8 mouse cellular contexts compared by ENCODE assay signal in the genomic region with DNA sequence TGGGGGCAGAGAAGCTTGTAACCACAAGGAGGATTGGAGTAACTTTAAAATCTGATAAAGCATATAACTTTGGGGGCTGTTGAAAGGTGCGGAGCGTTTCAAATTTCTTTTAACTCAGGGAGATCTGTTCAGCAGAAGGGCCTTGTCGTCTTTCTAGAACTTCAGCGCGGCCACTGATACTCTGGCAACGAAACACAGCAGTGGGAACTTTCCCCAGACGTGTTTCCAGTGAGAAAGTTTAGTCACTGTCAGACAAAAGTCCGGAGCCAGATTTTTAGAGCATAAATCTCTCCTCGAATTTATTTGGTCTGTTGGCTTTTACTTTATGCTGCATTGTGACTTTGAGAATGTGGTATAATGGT.
DNase-seq lines count a peak whose midpoint lies in the region; ATAC-seq lines count a peak whose summit lies in the region.

No protein-coding gene starts in this region.

- no peaks in the 10 kb centered on the region for H3K36me3 ChIP-seq in heart, embryonic 14.5 days (ENCODE audit: control insufficient read depth, insufficient read depth, low read length)
- H3K36me3 ChIP-seq in embryonic facial prominence, embryonic 11.5 days (replicated peaks; ENCODE audit: control insufficient read depth, insufficient read depth, low read depth, low read length), result no peaks in the 10 kb centered on the region
- no peaks in the 10 kb centered on the region for H3K36me3 ChIP-seq in hindbrain, embryonic 11.5 days (ENCODE audit: control insufficient read depth, insufficient read depth, low read length)
- no peaks in the 10 kb centered on the region for H3K36me3 ChIP-seq in midbrain, embryonic 10.5 days

- no peak for ATAC-seq in heart, embryonic 14.5 days (ENCODE audit: insufficient number of reproducible peaks, insufficient read depth, low FRiP score, low read depth)
- ATAC-seq in embryonic facial prominence, embryonic 11.5 days (replicated peaks; ENCODE audit: insufficient number of reproducible peaks, low FRiP score, low TSS enrichment, low read depth), result no peak
- no peak; the same call in 1 of the 2 replicates for ATAC-seq in hindbrain, embryonic 11.5 days (ENCODE audit: low FRiP score)

- H3K9ac ChIP-seq in heart, embryonic 14.5 days (ENCODE audit: low read length), result peak overlapping the region; percentile 58
- H3K9ac ChIP-seq in embryonic facial prominence, embryonic 11.5 days (replicated peaks; ENCODE audit: low read length), result no peak overlapping the region; the same call in 1 of the 2 replicates
- peak overlapping the region; percentile 21; the same call in 1 of the 2 replicates for H3K9ac ChIP-seq in hindbrain, embryonic 11.5 days (ENCODE audit: low read depth, low read length)

- H3K4me2 ChIP-seq in heart, embryonic 14.5 days (ENCODE audit: low read length), result peak overlapping the region; percentile 83
- peak overlapping the region; percentile 36 for H3K4me2 ChIP-seq in embryonic facial prominence, embryonic 11.5 days (ENCODE audit: low read depth, low read length)
- peak overlapping the region; percentile 37 for H3K4me2 ChIP-seq in hindbrain, embryonic 11.5 days (replicated peaks; ENCODE audit: low read depth, low read length)

- no peaks in the 10 kb centered on the region for H3K9me3 ChIP-seq in heart, embryonic 14.5 days (ENCODE audit: control insufficient read depth, low read length)
- H3K9me3 ChIP-seq in embryonic facial prominence, embryonic 11.5 days (replicated peaks; ENCODE audit: control insufficient read depth, low read length), result no peaks in the 10 kb centered on the region
- H3K9me3 ChIP-seq in hindbrain, embryonic 11.5 days (ENCODE audit: control insufficient read depth, low read length), result no peaks in the 10 kb centered on the region
- H3K9me3 ChIP-seq in midbrain, embryonic 10.5 days (replicated peaks), result no peaks in the 10 kb centered on the region

- 14% methylated on average over 9 of the region's 9 CpGs for WGBS in heart, embryonic 14.5 days
- WGBS in embryonic facial prominence, embryonic 11.5 days, result 10% methylated on average over 9 of the region's 9 CpGs
- 7% methylated on average over 9 of the region's 9 CpGs for WGBS in hindbrain, embryonic 11.5 days
- WGBS in midbrain, embryonic 10.5 days, result 9% methylated on average over 9 of the region's 9 CpGs

- no peaks in the 10 kb centered on the region for H3K27me3 ChIP-seq in heart, embryonic 14.5 days (ENCODE audit: control insufficient read depth, insufficient read depth, low read length)
- no peaks in the 10 kb centered on the region for H3K27me3 ChIP-seq in embryonic facial prominence, embryonic 11.5 days (ENCODE audit: control insufficient read depth, insufficient read depth, low read length)
- H3K27me3 ChIP-seq in hindbrain, embryonic 11.5 days (ENCODE audit: control insufficient read depth, insufficient read depth, low read length), result no peaks in the 10 kb centered on the region
- H3K27me3 ChIP-seq in midbrain, embryonic 10.5 days (ENCODE audit: low read depth, poor library complexity, severe bottlenecking), result no peaks in the 10 kb centered on the region

- H3K27ac ChIP-seq in heart, embryonic 14.5 days (replicated peaks in 1 of 2; ENCODE audit: control insufficient read depth in 1 of 2, insufficient read depth in 1 of 2, low read depth in 2 of 2, low read length in 2 of 2), result no peak overlapping the region
- H3K27ac ChIP-seq in embryonic facial prominence, embryonic 11.5 days (replicated peaks; ENCODE audit: low read depth, low read length), result no peak overlapping the region
- H3K27ac ChIP-seq in hindbrain, embryonic 11.5 days (ENCODE audit: low read depth, low read length), result peak overlapping the region; percentile 3
- peak overlapping the region; percentile 89 for H3K27ac ChIP-seq in midbrain, embryonic 10.5 days (replicated peaks)

- DNase-seq in heart, adult 11 months, result no peak
- no peak for DNase-seq in embryonic facial prominence, embryonic 11.5 days (ENCODE audit: low spot score)
- DNase-seq in hindbrain, embryonic 11.5 days (ENCODE audit: low spot score), result no peak
- DNase-seq in midbrain, embryonic 10.5 days (ENCODE audit: low spot score), result no peak
- DNase-seq in MN1 (ENCODE audit: low spot score), result no peak
- no peak for DNase-seq in urinary bladder, postnatal 25 days (ENCODE audit: low spot score)
- no peak for DNase-seq in urinary bladder, postnatal 36 days (ENCODE audit: low spot score in 2 of 2)

- peaks cover 0 to 2% of the 10 kb centered on the region in 2 experiments; a peak in 3 of 4 replicates for H3K4me1 ChIP-seq in heart, embryonic 14.5 days (ENCODE audit: control insufficient read depth in 2 of 2, insufficient read depth in 2 of 2, low read length in 2 of 2)
- H3K4me1 ChIP-seq in embryonic facial prominence, embryonic 11.5 days (ENCODE audit: control insufficient read depth, insufficient read depth, low read length), result no peaks in the 10 kb centered on the region
- H3K4me1 ChIP-seq in hindbrain, embryonic 11.5 days (replicated peaks; ENCODE audit: control insufficient read depth, insufficient read depth, low read length), result no peaks in the 10 kb centered on the region
- H3K4me1 ChIP-seq in midbrain, embryonic 10.5 days, result peaks cover 30% of the 10 kb centered on the region

- H3K4me3 ChIP-seq in heart, embryonic 14.5 days (ENCODE audit: control insufficient read depth in 1 of 2, insufficient read depth in 1 of 2, low read depth in 1 of 2, low read length in 2 of 2), result peak overlapping the region; percentile 39 to 42
- H3K4me3 ChIP-seq in embryonic facial prominence, embryonic 11.5 days (ENCODE audit: low read depth, low read length), result no peak overlapping the region
- peak overlapping the region; percentile 8; the same call in 1 of the 2 replicates for H3K4me3 ChIP-seq in hindbrain, embryonic 11.5 days (ENCODE audit: low read depth, low read length)
- peak overlapping the region; percentile 47 for H3K4me3 ChIP-seq in midbrain, embryonic 10.5 days

Comparison
In these comparisons a context has a peak if more than half of its experiments do, and no peak if none do; other contexts are left out.
1. H3K27ac ChIP-seq: peak in hindbrain, embryonic 11.5 days (single experiment) and midbrain, embryonic 10.5 days (single experiment); none in heart, embryonic 14.5 days (0 of 2) and embryonic facial prominence, embryonic 11.5 days (single experiment).
2. Peak in every context shown above with its lines, with median percentiles within 50 percentile points of each other: H3K4me2 ChIP-seq.